Comparison of ENCODE assay signal across 16 mouse cellular contexts in genomic region chr12:36036776-36037175, GRCm38 (mm10). TPM values are rescaled to one million over a fixed set of nuclear protein-coding genes. Genes with fewer than 3 reads are reported as not detected.
DNase-seq lines count a peak whose midpoint lies in the region; ATAC-seq lines count a peak whose summit lies in the region.
"Had no signal": no experiment of that assay in that cellular context is flagged by ENCODE, and none has a peak within 500 bp of the region (broad histone marks: within the 10 kb centered on the region; RNA-seq: fewer than 3 reads in every experiment).

No protein-coding gene starts in this region.

- H3K4me2 ChIP-seq in kidney, embryonic 14.5 days (replicated peaks; ENCODE audit: low read depth, low read length), result no peak overlapping the region
- no peak overlapping the region for H3K4me2 ChIP-seq in intestine, embryonic 15.5 days (replicated peaks)
- H3K4me2 ChIP-seq: limb, embryonic 12.5 days had no signal

- no peaks in the 10 kb centered on the region for H3K4me1 ChIP-seq in kidney, embryonic 14.5 days (ENCODE audit: control insufficient read depth, insufficient read depth, low read length)
- 0 out of 2 replicates have a peak, but pooled peaks cover 8% of the 10 kb centered on the region for H3K4me1 ChIP-seq in intestine, embryonic 15.5 days (replicated peaks)

- WGBS in kidney, embryonic 14.5 days, result 83% methylated on average over 10 of the region's 10 CpGs
- 76% methylated on average over 10 of the region's 10 CpGs for WGBS in intestine, embryonic 15.5 days

- no peak for ATAC-seq in kidney, embryonic 14.5 days (ENCODE audit: low FRiP score, low TSS enrichment)
- peak; percentile 39 for ATAC-seq in megakaryocyte, adult 5-6 weeks (ENCODE audit: poor library complexity, severe bottlenecking)
- ATAC-seq in intestine, embryonic 15.5 days, result no peak

- peak; percentile 12 for DNase-seq in kidney, postnatal 14 days
- peak; percentile 67 for DNase-seq in CD4-positive helper T cell, adult 2 months (ENCODE audit: low read depth, low spot score)
- DNase-seq in adrenal gland, adult 2 months, result peak; percentile 45
- DNase-seq in cerebellum, postnatal 36 days, result no peak
- DNase-seq in gastrocnemius, postnatal 25 days, result no peak
- DNase-seq: cerebellum, adult 11 months; right cerebral cortex, adult 18-20 months; thymus, postnatal 36 days had no signal

- no peak overlapping the region for H3K4me3 ChIP-seq in kidney, embryonic 14.5 days (ENCODE audit: low read length)
- no peak overlapping the region for H3K4me3 ChIP-seq in intestine, embryonic 15.5 days (replicated peaks)
- H3K4me3 ChIP-seq: forebrain, embryonic 10.5 days; heart, embryonic 10.5 days; limb, embryonic 12.5 days had no signal

- no peak overlapping the region for H3K27ac ChIP-seq in kidney, embryonic 14.5 days (ENCODE audit: low read depth, low read length)
- no peak overlapping the region for H3K27ac ChIP-seq in intestine, embryonic 15.5 days
- H3K27ac ChIP-seq: forebrain, embryonic 10.5 days; heart, embryonic 10.5 days; limb, embryonic 12.5 days had no signal

- no peaks in the 10 kb centered on the region for H3K36me3 ChIP-seq in kidney, embryonic 14.5 days (ENCODE audit: control insufficient read depth, insufficient read depth, low read length)
- H3K36me3 ChIP-seq in intestine, embryonic 15.5 days, result no peaks in the 10 kb centered on the region
- H3K36me3 ChIP-seq: G1E; heart, embryonic 10.5 days; limb, embryonic 12.5 days had no signal

- no peak overlapping the region for H3K9ac ChIP-seq in kidney, embryonic 14.5 days (ENCODE audit: low read depth, low read length)
- H3K9ac ChIP-seq in intestine, embryonic 15.5 days, result no peak overlapping the region
- H3K9ac ChIP-seq: limb, embryonic 12.5 days had no signal

- H3K9me3 ChIP-seq in kidney, embryonic 14.5 days (ENCODE audit: control insufficient read depth, low read length), result no peaks in the 10 kb centered on the region
- no peaks in the 10 kb centered on the region for H3K9me3 ChIP-seq in intestine, embryonic 15.5 days
- H3K9me3 ChIP-seq: heart, embryonic 10.5 days; limb, embryonic 12.5 days had no signal

- H3K27me3 ChIP-seq in kidney, embryonic 14.5 days (ENCODE audit: control insufficient read depth, insufficient read depth, low read length), result no peaks in the 10 kb centered on the region
- H3K27me3 ChIP-seq in intestine, embryonic 15.5 days (replicated peaks), result no peaks in the 10 kb centered on the region
- H3K27me3 ChIP-seq: limb, embryonic 12.5 days had no signal

RNA-seq across cellular contexts. Expression of gene Tspan13, which starts 5.5 kb away (rescaled TPM):
- polyA plus RNA-seq in kidney, embryonic 14.5 days (2014; fragmentation: Nextera tagmentation; extraction: Ambion mirVana), result 92.9 and 99.7 TPM in 2 replicates
- 10 to 100 TPM; 10.1 to 15.5 TPM for total RNA-seq in adrenal gland, adult 2 months (2021)
- polyA plus RNA-seq in adrenal gland, adult 2 months (2012; rRNA removed), result 79.2 and 146 TPM in 2 replicates
- 28.8 and 30.4 TPM in 2 replicates for total RNA-seq in megakaryocyte, adult 5-6 weeks (2015)
- 20.3 and 21.4 TPM in 2 replicates for total RNA-seq in megakaryocyte, adult 5-6 weeks (2017)
- polyA plus RNA-seq in intestine, embryonic 15.5 days (2015; fragmentation: Nextera tagmentation; extraction: Ambion mirVana), result 136 and 138 TPM in 2 replicates
- 10 to 100 TPM; 21.6 to 26.7 TPM for total RNA-seq in gastrocnemius, postnatal 25 days (2021)
- total RNA-seq: G1E had no signal

RNA-seq across cellular contexts. Expression of gene Agr2, which starts 44.1 kb away (rescaled TPM):
- polyA plus RNA-seq in kidney, embryonic 14.5 days (2014; fragmentation: Nextera tagmentation; extraction: Ambion mirVana), result 2.1 and 2.8 TPM in 2 replicates
- not detected for total RNA-seq in adrenal gland, adult 2 months (2021)
- not detected in 2 replicates for polyA plus RNA-seq in adrenal gland, adult 2 months (2012; rRNA removed)
- not detected in 2 replicates for total RNA-seq in megakaryocyte, adult 5-6 weeks (2015)
- not detected in 2 replicates for total RNA-seq in megakaryocyte, adult 5-6 weeks (2017)
- polyA plus RNA-seq in intestine, embryonic 15.5 days (2015; fragmentation: Nextera tagmentation; extraction: Ambion mirVana), result 234 and 297 TPM in 2 replicates
- total RNA-seq in gastrocnemius, postnatal 25 days (2021), result not detected
- total RNA-seq: midbrain, postnatal 0 days had no signal
- polyA plus RNA-seq: forebrain, embryonic 10.5 days; G1E; heart, embryonic 10.5 days; limb, embryonic 12.5 days had no signal

Comparison
In these comparisons a context has a peak if more than half of its experiments do, and no peak if none do; other contexts are left out.
1. DNase-seq: peak in kidney, postnatal 14 days (single experiment), CD4-positive helper T cell, adult 2 months (single experiment) and adrenal gland, adult 2 months (single experiment); none in cerebellum, postnatal 36 days (0 of 2) and gastrocnemius, postnatal 25 days (single experiment).